Comparison of ENCODE assay signal across 8 mouse cellular contexts in the genomic region with DNA sequence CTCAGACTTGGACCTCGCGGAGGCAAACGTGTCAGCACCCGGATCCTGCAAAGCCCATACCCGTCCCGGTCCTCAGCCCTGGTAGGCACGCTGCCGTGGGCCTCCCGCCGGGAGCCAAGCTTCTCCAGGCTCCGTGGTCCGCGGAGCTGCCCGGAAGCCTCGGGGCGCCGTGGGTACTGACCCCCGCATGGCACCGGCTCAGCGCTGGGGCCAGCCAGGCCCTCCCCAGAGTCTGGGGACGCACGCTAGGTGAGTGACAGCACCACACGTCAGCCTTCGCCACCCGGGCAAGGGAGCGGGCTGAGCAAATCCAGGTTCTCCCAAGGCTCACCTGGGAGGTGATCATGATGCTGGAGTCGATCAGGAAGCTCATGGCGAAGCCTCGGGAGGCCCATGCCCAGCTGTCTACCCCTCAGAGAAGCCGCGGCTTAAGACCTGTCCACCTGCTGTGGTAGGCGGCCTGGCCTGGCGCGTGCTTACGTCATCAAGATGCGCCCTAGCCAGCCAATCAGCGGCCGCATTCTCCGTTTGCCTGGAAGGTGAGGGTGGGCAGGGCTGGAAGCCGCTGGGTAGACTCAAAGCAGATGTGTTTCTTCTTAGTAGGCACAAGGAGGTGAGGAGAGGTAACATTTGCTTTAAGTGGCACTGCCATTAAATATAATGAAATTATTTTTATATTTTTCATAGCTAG. TPM values are rescaled to one million over a fixed set of nuclear protein-coding genes. Genes with fewer than 3 reads are reported as not detected.
DNase-seq lines count a peak whose midpoint lies in the region; ATAC-seq and TF ChIP-seq lines count a peak whose summit lies in the region.

A gene (minus strand): TSS at position 496 of the 691 bp plus-strand sequence.

- WGBS in heart, embryonic 12.5 days: under 1% methylated on average over 40 of the region's 40 CpGs
- WGBS in kidney, postnatal 0 days: under 1% methylated on average over 40 of the region's 40 CpGs
- WGBS in liver, embryonic 11.5 days: under 1% methylated on average over 40 of the region's 40 CpGs
- under 1% methylated on average over 40 of the region's 40 CpGs for WGBS in stomach, embryonic 14.5 days

- TF ChIP-seq CTCF in kidney, postnatal 0 days (IDR thresholded peaks at IDR 0.05; ENCODE audit: low read depth): no peak

- H3K4me2 ChIP-seq in heart, embryonic 12.5 days: peak within 1 kb of the TSS; percentile 91
- peak within 1 kb of the TSS; percentile 76 for H3K4me2 ChIP-seq in kidney, postnatal 0 days (ENCODE audit: low read length)
- H3K4me2 ChIP-seq in liver, embryonic 11.5 days: peak within 1 kb of the TSS; percentile 89
- H3K4me2 ChIP-seq in stomach, embryonic 14.5 days (replicated peaks; ENCODE audit: low read depth, low read length): peak within 1 kb of the TSS; percentile 76

- ATAC-seq in erythroid progenitor cell, adult 5-6 weeks (replicated peaks; ENCODE audit: low FRiP score, poor library complexity, severe bottlenecking): peak; percentile 100
- peak; percentile 97 for ATAC-seq in heart, embryonic 12.5 days (ENCODE audit: insufficient number of reproducible peaks, low FRiP score)
- peak; percentile 96 for ATAC-seq in kidney, postnatal 0 days (replicated peaks; ENCODE audit: low FRiP score, low read depth)
- peak; percentile 98 for ATAC-seq in liver, embryonic 11.5 days (replicated peaks; ENCODE audit: low FRiP score)
- ATAC-seq in stomach, embryonic 14.5 days (ENCODE audit: insufficient number of reproducible peaks, insufficient read depth, low FRiP score, low read depth): peak; percentile 97

- peak within 1 kb of the TSS; percentile 90 for H3K4me3 ChIP-seq in heart, embryonic 12.5 days
- H3K4me3 ChIP-seq in kidney, postnatal 0 days (replicated peaks; ENCODE audit: low read depth, low read length): peak within 1 kb of the TSS; percentile 81
- peak within 1 kb of the TSS; percentile 82 for H3K4me3 ChIP-seq in liver, embryonic 11.5 days (ENCODE audit: low read depth, low read length)
- peak within 1 kb of the TSS; percentile 100 for H3K4me3 ChIP-seq in stomach, embryonic 14.5 days (ENCODE audit: low read depth, low read length)

- no peak within 1 kb of the TSS for H3K27ac ChIP-seq in heart, embryonic 12.5 days (ENCODE audit: poor library complexity, severe bottlenecking)
- no peak within 1 kb of the TSS for H3K27ac ChIP-seq in kidney, postnatal 0 days
- no peak within 1 kb of the TSS for H3K27ac ChIP-seq in liver, embryonic 11.5 days (ENCODE audit: low read depth, low read length)
- H3K27ac ChIP-seq in stomach, embryonic 14.5 days (ENCODE audit: low read length): no peak within 1 kb of the TSS

- peaks cover 7% of the 10 kb centered on the region for H3K4me1 ChIP-seq in heart, embryonic 12.5 days (replicated peaks)
- no peaks in the 10 kb centered on the region for H3K4me1 ChIP-seq in kidney, postnatal 0 days (replicated peaks; ENCODE audit: insufficient read depth, low read length)
- peaks cover 10% of the 10 kb centered on the region; the same call in 1 of the 2 replicates for H3K4me1 ChIP-seq in liver, embryonic 11.5 days (replicated peaks; ENCODE audit: control insufficient read depth, insufficient read depth, low read length)
- 0 out of 2 replicates have a peak, but pooled peaks cover 4% of the 10 kb centered on the region for H3K4me1 ChIP-seq in stomach, embryonic 14.5 days (ENCODE audit: control insufficient read depth, insufficient read depth, low read length)

- peak; percentile 93 for DNase-seq in CD4-positive helper T cell, adult 2 months (ENCODE audit: low read depth, low spot score)
- DNase-seq in brain, embryonic 18.5 days (ENCODE audit: low read depth, low spot score): peak; percentile 75
- DNase-seq in kidney, postnatal 0 days (ENCODE audit: low spot score): peak; percentile 93
- DNase-seq in liver, embryonic 11.5 days (ENCODE audit: low spot score): peak; percentile 91
- DNase-seq in naive thymus-derived CD4-positive, alpha-beta T cell, adult 2 months (ENCODE audit: low read depth): peak; percentile 94

- peak within 1 kb of the TSS; percentile 91 for H3K9ac ChIP-seq in heart, embryonic 12.5 days
- peak within 1 kb of the TSS; percentile 78 for H3K9ac ChIP-seq in kidney, postnatal 0 days (ENCODE audit: low read depth, low read length)
- peak within 1 kb of the TSS; percentile 92 for H3K9ac ChIP-seq in liver, embryonic 11.5 days (ENCODE audit: low read depth, low read length)
- peak within 1 kb of the TSS; percentile 79 for H3K9ac ChIP-seq in stomach, embryonic 14.5 days (replicated peaks; ENCODE audit: low read depth, low read length)

- H3K9me3 ChIP-seq in heart, embryonic 12.5 days (replicated peaks): no peaks in the 10 kb centered on the region
- H3K9me3 ChIP-seq in kidney, postnatal 0 days (replicated peaks; ENCODE audit: low read length): no peaks in the 10 kb centered on the region
- H3K9me3 ChIP-seq in liver, embryonic 11.5 days (ENCODE audit: control insufficient read depth, low read length): no peaks in the 10 kb centered on the region
- no peaks in the 10 kb centered on the region for H3K9me3 ChIP-seq in stomach, embryonic 14.5 days (ENCODE audit: control insufficient read depth, low read depth, low read length)

- H3K27me3 ChIP-seq in heart, embryonic 12.5 days (replicated peaks): peaks cover 15% of the 10 kb centered on the region
- H3K27me3 ChIP-seq in kidney, postnatal 0 days (ENCODE audit: insufficient read depth, low read length): no peaks in the 10 kb centered on the region
- peaks cover under 1% of the 10 kb centered on the region for H3K27me3 ChIP-seq in liver, embryonic 11.5 days (replicated peaks; ENCODE audit: control insufficient read depth, insufficient read depth, low read length)
- no peaks in the 10 kb centered on the region for H3K27me3 ChIP-seq in stomach, embryonic 14.5 days (ENCODE audit: control insufficient read depth, insufficient read depth, low read length)

- no peaks in the 10 kb centered on the region for H3K36me3 ChIP-seq in heart, embryonic 12.5 days
- no peaks in the 10 kb centered on the region for H3K36me3 ChIP-seq in kidney, postnatal 0 days (ENCODE audit: insufficient read depth, low read length)
- H3K36me3 ChIP-seq in liver, embryonic 11.5 days (ENCODE audit: control insufficient read depth, insufficient read depth, low read length): no peaks in the 10 kb centered on the region
- H3K36me3 ChIP-seq in stomach, embryonic 14.5 days (ENCODE audit: control insufficient read depth, insufficient read depth, low read length): no peaks in the 10 kb centered on the region

RNA-seq across cellular contexts. Expression of the gene that starts here (rescaled TPM):
- total RNA-seq in erythroid progenitor cell, adult 5-6 weeks (2015; ENCODE audit: low replicate concordance): 2.9 TPM in 1 of 2 replicates, not detected in the other
- total RNA-seq in erythroid progenitor cell, adult 5-6 weeks (2017; ENCODE audit: low replicate concordance): 1.6 and 3.5 TPM in 2 replicates
- 27.6 and 32.3 TPM in 2 replicates for polyA plus RNA-seq in heart, embryonic 12.5 days (2016; fragmentation: Nextera tagmentation; extraction: Ambion mirVana)
- 32.8 and 36.6 TPM in 2 replicates for polyA plus RNA-seq in kidney, postnatal 0 days (2015; fragmentation: Nextera tagmentation; extraction: Ambion mirVana)
- 50.2 and 53.0 TPM in 2 replicates for polyA plus RNA-seq in liver, embryonic 11.5 days (2014; fragmentation: Nextera tagmentation; extraction: Ambion mirVana)
- 46.6 TPM in 2 replicates for polyA plus RNA-seq in stomach, embryonic 14.5 days (2014; fragmentation: Nextera tagmentation; extraction: Ambion mirVana)
